Mouse (Mus musculus) liver, postnatal 0 days (tissue): ENCODE data around the gene Gm17349.

Experiments
- CTCF ChIP-seq: sonication (generic); IDR thresholded peaks from 2 replicates; pipeline ENCODE4 v1.5.1; 2016; ENCODE audit warnings: antibody characterized with exemption, low read depth
- EP300 ChIP-seq: IDR thresholded peaks from 2 replicates; pipeline ENCODE4 v1.6.1; 2016; ENCODE audit warnings: antibody characterized with exemption, low read depth, mild to moderate bottlenecking

DNA sequence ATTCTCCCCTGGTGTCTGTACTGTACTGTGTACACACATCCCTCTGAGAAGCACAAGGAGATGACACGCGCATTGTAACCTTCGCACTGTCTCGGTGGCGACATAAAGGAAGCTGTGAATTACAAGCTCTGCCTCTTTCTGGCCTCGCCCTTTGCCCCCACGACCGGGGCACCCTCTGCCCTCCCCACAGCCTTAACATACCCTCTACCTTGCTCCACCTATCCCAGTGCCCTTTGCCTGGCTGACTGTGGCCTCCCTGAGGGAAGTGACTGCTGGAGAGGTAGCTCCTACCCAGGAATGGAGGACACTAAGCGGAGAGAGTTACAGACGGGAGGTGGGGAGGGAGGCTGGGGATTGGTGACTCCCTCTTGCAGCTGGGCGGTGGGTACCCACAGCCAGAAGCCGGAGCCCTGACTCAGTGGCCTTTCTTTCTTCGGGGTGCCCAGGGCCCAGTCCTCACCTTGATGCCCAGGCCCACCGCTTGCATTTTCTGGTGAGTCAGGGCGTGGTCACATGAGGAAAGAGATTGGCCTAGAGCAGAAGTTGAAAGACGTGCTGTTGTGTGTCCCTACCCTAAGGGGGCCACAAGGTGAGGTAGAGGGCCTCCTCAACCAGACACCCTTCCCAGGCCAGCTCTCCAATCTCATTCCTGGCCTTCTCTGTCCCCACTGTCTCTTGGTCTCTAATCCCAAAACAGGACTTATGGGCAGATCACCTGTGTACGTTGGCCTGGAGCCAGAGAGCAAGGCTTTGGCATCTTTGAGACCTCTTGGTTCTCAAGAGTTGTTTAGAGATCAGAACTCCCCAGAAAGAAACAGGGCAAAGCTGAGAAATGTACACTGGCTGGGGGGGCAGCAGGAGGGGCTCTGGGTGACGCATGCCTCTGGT lies 4.8 kb downstream of the Gm17349 start:
- TF ChIP-seq CTCF (no peak), EP300 (no peak)
